Mouse (Mus musculus): ENCODE results near the gene Tle6.

The Tle6 gene

DNA sequence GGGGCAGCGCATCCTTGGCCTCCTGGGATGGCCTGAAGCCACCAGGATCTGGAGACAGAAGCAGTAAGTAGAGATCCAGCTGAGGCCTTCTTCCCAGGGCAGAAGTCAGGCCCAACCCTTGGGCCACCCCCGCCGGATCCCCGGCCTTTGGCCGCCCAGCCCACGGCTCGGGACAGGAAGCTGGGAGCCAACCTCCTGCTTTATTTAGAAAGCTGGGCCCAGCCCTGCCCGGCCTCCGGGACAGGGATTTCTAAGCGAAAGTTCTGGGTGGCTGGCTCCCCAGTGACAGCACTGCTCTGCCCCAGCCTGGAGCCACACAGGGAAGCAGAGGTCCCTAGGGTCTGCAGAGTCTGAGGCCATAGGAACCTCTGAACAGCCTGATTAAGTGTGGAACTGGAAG lies 59.1 kb downstream of the Tle6 start:
- no peak for DNase-seq (ENCODE audit: low read depth, low spot score)

DNA sequence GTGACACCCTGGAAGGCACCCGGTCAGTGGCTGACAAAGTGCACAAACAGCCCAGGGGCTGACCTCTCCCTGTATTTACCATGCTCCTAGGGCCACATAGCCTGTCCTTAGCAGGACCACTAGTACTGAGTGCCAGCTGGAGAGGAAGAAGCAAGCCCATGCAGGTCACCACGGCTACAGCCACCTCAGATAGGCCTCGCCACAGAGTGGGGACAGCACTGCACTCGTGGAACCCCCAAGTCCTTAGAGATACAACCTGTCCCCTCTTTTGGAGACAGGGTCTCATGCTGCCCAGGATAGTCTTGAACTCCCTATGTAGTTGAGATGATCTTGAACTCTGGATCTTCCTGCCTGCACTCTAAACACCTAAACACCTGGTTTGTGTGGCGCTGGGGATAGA lies 59.5 kb downstream of the Tle6 start:
- no peak for DNase-seq (ENCODE audit: low read depth, low spot score)

Measured in CD4-positive helper T cell, adult 2 months (primary cell).